Mouse (Mus musculus) c-Kit-negative CD71-positive TER-119-positive erythroid progenitor cells, embryonic 14.5 days (primary cell): ENCODE measurements at regions not wholly inside any gene's neighbourhood (a gene's known extent, or its start where the extent isn't known, plus 50 kb on each side); places are given as distances from the start of the nearest gene placed in this dataset.

Experiments
- DNase-seq: peaks from one replicate; pipeline ENCODE4 v3.0.0-alpha.2; 2013; ENCODE audit warnings: low read depth, low spot score

- DNase-seq, result no peak
These were observed 387.6 kb upstream of the Nfe2l3 start for GRCm38 (mm10) chr6:51044873-51045272.

DNA sequence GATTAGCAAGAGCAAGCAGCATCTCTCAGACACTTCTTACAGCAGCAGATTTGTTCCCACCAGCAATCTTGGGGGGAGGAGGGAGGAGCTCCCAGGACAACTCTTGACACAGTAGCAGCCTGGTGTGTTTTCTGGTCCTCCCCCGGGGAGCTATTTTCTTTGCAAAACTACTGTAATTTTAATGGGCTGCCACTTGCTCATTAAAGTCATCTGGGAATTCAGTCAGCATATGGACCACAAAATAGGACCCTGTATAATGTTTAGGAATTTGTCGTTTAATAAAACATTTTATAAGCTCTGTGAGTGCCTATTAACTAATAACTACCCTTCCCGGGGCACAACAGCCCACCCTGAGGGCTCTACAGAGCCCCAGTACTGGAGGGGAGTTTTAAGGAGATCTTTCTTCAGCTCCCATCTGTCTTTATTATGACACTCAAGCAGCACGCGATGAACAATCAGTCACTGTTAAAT is 380.0 kb upstream of the Nfe2l3 start:
- no peak for DNase-seq

GRCm38 (mm10) chr6:51057229-51057628 is 375.2 kb upstream of the Nfe2l3 start:
- no peak for DNase-seq

- no peak for DNase-seq
These were observed 372.3 kb upstream of the Nfe2l3 start for GRCm38 (mm10) chr6:51059923-51060847.

- DNase-seq, result no peak
These were observed 371.5 kb upstream of the Nfe2l3 start for GRCm38 (mm10) chr6:51060848-51061535.

- no peak for DNase-seq
These were observed 367.3 kb upstream of the Nfe2l3 start for GRCm38 (mm10) chr6:51065156-51065555.

DNA sequence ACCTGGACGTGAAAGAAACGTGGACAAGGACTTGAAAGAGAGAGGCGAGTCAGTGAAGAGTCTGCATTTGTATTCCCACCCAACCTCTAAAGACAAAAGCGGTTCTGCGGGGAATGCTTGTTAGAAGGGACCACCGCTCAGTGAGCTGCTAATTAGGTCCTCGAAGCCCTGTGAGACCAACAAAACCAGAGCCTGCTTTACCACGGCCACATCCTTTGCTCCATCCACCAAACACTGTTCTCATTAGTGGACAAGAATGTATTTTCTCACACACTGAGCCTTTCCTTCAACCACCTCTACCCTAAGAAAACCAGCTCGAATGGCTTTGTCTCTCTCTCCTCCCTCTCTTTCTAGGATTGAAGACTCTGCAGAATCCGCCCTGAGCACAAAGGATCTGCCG is 365.1 kb upstream of the Nfe2l3 start:
- DNase-seq, result no peak

DNA sequence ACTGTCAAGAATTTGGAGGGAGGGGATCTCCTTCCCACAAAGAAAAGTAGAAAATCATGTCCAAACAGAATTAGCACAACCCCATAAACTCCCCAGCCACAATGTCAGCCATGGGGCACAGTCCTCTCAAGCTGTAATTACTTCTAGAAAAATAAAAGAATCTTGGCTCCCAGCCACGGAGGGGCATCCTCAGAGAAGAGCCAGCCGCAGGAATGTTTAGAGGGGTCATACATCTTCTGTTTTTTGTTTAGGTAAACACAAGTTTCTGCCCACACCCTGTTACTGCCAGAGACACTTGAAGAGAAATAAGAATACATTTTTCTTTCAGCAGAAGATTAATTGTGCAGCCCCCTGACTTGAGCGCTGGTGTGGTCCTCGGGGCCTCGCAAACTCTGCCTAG is 362.5 kb upstream of the Nfe2l3 start:
- no peak for DNase-seq

DNA sequence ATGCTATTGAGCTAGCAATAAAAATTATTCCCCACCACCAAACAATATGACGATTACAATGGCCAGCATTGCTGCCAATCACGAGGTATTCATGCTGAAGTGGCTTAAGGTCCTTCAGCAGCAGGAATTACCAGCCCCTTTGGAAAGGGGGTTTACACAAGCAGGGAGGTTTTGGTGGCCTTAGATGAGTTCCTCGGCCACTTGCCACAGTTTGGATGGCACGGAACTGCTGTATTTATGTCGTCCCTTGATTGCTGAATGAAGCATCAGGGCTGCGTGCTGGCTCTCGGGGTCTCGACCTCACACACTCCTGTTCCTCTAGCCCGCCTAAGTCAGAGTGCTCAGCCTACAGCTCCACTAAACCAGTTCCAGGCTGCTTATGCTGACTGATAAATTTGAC is 361.2 kb upstream of the Nfe2l3 start:
- no peak for DNase-seq

GRCm38 (mm10) chr6:51075026-51075425 is 357.4 kb upstream of the Nfe2l3 start:
- DNase-seq, result no peak

DNA sequence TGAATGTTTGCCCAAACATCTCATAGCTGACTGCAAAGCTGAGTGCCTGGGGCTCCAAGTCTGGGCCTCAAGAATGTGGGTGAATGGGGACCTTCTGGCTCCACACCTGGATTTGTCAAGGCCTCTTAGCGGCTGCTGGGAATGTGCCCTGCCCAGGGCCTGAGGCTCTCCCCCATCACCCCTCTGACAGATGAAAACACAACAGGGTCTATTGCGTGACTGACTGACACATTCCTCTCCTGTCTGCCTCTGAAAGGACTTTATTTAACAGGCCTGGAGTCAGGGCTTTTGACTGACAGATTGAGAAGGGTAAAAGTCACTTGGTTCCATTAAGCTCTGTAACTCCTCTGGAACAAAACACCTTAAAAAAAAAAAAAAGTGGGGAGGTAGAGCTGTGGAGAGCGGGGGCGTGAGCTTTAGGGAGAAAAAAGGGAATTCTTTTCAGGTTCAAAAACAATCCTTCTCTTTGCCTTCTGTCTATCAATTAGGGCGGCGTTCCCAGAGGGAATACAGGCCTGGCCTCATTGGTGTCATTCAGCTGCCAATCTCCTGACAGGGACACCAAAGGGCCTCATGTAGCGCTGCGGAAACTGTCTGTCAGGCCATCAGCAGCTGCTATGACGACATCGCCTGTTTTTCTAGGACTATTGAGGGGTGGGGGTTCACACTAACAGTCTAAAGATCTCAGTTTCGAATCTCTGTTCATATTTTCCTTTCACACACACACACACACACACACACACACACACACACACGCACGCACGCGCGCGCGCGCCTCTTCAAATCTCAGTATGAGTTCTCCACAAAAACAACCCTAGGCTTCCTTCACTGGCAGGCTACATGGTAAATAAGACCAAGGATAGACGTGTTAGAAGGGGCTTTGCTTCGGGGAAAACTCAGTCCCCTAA is 355.4 kb upstream of the Nfe2l3 start:
- DNase-seq, result no peak

GRCm38 (mm10) chr6:51077769-51078096 is 354.7 kb upstream of the Nfe2l3 start:
- DNase-seq, result no peak

GRCm38 (mm10) chr6:51078353-51078966 is 354.0 kb upstream of the Nfe2l3 start:
- DNase-seq, result no peak

GRCm38 (mm10) chr6:51078967-51079355 is 353.5 kb upstream of the Nfe2l3 start:
- no peak for DNase-seq

- no peak for DNase-seq
These were observed 351.4 kb upstream of the Nfe2l3 start for GRCm38 (mm10) chr6:51081056-51081455.

DNA sequence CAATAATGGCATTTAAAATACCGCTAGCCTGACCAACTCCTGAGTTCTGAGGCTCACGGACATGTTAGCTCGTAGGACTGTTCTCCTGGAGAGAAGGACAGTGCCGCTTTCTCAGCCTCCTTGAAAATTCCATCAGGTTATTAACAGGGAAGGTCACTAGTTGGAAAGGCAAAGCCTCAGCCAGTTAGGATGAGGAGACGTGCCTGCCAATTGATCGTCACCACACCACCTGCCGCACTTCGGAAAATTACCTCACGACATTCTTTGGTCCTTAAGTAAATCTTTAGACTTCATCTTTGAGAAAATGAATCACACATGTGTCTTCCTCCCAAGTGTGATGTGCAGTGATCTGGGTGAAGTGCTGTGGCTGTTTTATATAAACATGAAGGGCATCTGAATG is 347.8 kb upstream of the Nfe2l3 start:
- DNase-seq, result no peak

GRCm38 (mm10) chr6:51085547-51085946 is 346.9 kb upstream of the Nfe2l3 start:
- no peak for DNase-seq

GRCm38 (mm10) chr6:51086347-51086746 is 346.1 kb upstream of the Nfe2l3 start:
- no peak for DNase-seq

- DNase-seq, result no peak
These were observed 344.7 kb upstream of the Nfe2l3 start for GRCm38 (mm10) chr6:51087806-51088205.

DNA sequence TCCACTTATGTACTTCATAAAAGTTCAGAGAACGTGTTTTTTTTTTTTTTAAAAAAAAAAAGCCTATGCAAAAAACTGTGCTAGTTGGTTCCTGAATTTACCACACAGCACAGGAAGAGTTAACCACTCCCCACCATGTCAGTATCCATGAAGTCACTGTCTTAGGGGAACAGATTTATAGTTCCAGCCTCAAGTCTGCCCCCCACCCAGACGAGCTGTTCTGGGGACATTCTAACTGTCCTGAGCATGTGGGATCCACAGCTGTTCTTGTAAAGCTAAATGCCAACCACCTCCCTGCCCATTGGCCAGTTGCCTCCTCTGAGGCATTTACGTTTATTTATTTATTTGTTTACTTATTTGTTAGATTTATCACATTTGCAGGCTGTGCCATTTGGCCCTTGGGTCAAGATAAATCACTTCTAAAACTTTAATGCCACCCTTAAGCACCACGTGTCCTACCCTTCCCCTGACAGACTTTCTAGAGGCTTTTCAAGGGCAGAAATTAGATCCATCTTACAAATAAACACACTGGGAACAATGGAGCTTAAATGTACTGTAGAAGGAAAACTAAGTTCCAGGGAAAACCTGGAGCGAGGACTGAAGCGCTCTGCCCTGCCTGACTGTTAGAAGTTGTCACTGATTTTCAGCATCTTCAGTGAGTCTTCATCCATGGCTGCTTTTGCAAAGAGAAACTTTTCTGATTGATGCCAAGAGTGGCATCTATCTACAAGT is 343.7 kb upstream of the Nfe2l3 start:
- no peak for DNase-seq

- DNase-seq, result no peak
These were observed 339.3 kb upstream of the Nfe2l3 start for GRCm38 (mm10) chr6:51093196-51093595.
